Mouse (Mus musculus): ENCODE results near the gene Ppig.
"Not testable (repeated sequence)": the region's sequence is repeated elsewhere in the genome, so short reads cannot be mapped to it uniquely, and the experiment has no call there.

Ppig gene

DNA sequence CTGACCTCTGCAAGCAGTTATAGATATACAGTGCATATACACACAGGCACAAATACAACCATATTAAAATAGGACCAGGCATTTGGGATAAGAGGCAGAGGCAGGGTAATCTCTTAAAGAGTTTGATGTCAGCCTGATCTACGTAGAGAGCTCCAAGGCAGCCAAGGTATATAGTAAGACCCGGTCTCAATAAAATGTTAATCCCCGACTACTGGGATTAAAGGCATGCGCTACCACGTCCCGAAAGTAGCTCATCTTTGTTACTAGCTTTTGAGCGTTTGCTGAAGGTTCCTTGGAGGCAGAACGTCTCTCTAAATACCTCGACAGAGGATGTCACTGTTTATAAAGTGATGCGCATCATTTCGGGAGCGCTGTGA is at the start of gene Ppig:
Gene Ppig, plus strand, starts transcription at position 273 of the 377 bp plus-strand sequence.
- no peak for DNase-seq

DNA sequence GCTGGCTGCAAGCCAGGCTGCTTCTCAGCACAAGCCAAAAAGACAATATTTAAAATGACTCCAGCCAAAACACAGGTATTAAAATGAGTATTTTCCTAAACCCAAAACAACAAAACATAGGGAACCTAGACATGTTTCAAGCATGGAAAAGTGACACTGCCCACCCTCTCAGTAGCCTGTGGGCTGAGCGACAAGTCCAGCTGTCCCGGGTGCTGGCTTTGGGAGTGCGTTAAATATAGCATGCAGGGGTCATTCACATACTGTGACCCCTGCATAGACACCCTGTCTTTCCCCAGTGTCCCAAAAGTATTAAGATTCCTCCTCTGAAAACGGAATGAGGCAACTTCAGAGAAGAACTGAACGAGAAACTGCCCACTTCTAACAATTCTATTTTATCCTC is 48.6 kb upstream of the Ppig start:
- DNase-seq = no peak

DNA sequence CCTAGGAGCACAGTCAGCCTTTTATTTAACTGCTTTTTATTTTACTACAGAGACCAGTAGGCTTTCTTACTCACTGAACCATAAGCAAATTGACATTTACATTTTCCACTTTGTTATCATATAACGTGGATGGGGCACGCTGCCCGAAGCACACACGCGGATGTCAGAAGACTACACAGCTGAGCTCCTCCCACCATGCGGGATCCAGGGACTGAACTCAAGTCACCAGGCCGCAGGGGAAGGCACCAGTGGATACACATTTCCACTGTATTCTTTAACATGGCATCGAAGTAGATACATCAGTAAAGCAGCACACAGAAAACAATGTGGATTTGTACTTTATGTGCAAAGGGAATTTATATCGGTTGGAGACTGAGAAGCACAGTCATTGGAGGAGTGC is 47.1 kb upstream of the Ppig start:
- DNase-seq = no peak

DNA sequence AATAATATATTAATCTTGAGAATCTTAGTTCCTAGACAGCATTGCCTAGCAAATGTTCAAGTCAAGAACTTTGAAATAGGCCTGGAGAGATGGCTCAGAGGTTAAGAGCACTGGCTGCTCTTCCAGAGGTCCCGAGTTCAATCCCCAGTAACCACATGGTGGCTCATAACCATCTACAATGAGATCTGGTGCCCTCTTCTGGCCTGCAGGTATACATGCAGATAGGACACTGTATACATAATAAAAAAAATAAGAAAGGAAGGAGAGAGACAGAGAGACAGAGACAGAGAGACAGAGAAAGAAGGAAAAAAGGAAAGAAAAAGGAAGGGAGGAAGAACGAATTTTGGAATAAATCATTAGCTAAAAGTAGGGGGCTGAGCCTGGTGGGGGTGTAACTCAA is 45.6 kb upstream of the Ppig start:
- peak in 1 of 2 experiments; percentile 9 for DNase-seq

DNA sequence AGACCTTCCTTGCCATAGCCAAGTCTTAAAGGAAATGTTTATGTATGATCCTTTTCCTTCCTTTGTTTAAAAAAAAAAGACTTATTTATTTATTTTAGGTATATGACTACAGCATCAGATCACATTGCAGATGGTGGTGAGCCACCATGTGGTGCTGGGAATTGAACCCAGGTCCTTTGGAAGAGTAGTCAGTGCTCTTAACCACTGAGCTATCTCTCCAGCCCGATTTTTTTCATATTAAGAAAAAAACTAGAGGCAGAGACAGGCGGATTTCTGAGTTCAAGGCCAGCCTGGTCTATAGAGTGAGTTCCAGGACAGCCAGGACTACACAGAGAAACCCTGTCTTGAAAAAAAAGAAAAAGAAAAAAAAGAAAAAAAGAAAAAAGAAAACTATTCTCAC is 45.1 kb upstream of the Ppig start:
- not testable (repeated sequence) for DNase-seq

DNA sequence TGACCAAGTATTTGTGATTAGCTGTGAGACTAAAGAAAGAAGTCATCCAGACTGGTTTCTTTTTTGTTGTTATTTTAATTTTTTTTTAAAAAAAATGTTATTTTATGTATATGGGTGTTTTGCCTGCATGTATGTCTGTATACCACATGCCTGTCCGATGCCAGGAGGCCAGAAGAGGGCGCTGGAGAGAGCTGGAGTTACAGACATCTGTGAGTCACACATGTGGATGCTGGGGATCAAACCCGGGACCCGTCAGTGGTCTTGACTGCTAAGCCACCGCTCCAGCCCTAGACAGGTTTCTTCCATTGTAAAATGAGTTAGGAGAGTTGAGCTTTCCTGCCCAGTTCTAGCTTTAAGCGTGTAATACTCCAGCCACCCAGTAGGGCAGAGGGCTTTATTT is 42.4 kb upstream of the Ppig start:
- no peak for DNase-seq

DNA sequence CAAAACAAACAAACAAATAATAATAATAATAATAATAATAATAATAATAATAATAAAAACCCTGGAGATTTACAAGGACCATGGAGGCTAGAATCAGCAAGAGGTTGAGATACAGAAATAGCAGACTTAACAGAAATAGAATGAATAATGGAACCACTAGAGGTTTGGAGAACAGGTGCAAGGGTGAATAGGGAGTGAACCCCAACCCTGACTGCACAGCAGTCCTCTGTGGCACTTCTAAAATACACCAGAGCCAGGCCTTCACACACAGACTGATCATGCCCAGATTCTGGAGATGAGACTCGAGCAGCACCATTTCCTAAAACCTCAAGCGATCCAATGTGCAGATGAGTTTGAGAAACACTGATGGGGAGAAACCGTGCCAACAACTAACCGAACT is 40.4 kb upstream of the Ppig start:
- no peak for DNase-seq

DNA sequence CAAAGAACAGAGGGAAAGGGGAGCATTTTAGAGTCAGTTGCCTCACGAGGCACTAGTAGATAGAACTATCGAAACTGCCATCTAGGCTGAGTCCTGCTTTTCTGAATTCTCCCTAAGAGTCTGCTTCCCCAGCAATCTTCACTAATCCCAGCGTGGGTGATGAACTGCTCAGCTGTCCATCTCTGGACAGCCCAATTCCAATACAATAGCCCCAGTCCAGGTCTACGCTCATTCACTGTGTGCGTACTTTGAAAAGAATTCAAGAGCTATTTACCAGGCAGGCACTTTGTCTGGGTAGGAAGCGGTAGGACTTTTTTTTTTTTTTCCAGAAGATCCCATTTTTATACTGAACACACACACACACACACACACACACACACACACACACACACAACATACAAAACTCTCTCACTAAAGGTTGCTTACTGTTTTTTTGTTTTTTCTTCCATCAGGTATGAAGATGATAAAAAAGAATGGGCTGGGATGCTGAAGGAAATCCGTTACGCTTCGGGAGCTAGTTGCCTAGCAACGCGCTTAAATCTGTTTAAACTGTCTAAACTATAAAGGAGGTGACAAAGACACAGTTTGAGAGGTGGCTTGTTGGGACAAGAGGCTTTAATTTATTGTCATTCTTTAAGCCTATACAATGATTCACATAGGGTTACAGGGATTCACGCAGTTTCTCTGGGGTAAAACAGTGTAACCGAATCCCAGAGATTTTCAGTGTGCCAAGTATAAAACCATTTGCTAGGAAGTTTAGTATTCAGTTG is 39.1 kb upstream of the Ppig start:
- DNase-seq = no peak

DNA sequence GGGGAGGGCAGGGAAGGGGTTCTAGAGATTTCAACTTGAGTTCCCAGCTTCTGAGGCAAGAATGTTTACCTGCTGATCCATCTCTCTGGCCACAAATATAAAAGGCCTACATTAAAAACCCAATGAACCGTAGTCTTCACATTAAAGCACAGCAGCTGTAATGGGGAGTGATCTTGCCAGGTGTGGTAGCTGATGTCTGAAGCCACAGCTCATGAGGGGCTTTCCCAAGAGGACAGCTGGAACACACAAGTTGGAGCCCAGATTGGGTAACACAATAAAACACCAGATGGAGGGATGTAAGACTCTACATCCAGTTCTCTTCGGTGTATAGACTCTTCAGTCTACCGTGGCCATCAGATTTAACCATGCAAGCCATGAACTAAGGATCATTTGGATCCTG is 37.9 kb upstream of the Ppig start:
- no peak for DNase-seq

DNA sequence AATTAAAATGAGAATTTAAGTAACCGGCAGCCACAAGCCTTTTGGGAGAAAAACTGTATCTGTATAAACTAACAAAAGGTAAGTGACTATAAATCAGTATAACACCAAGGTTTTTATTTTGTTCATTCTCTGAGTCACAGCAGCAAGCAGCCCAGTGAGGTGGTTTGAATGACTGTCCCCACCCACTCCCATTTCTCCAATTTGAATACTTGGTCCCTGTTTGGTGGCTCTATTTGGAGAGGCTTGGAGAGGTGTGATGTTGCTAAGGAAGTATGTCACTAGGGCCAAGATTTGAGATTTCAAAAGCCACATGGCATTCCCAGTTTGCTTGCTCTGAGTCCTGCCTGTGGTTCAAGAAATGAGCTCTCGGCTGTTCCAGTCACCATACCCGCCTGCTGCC is 32.1 kb upstream of the Ppig start:
- no peak for DNase-seq

DNA sequence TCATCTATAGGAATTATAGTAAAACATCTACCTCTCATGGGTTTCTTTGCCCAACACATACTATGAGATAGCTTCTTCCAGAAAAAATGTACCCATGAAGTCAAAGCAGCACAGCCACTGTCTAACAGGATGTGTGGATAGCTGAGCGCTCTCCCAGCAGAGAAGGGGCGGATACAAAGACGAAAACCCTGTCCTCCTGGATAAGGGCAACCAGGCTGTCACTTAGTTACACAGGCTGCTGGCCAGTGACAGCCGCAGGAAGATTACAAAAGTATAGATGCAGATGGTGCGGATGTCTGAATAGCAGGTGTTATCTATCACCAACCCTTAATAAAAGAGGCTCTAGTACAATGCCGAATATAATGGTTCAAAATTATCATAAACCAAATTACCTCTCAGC is 31.5 kb upstream of the Ppig start:
- peak in 1 of 2 experiments; percentile 41 for DNase-seq

DNA sequence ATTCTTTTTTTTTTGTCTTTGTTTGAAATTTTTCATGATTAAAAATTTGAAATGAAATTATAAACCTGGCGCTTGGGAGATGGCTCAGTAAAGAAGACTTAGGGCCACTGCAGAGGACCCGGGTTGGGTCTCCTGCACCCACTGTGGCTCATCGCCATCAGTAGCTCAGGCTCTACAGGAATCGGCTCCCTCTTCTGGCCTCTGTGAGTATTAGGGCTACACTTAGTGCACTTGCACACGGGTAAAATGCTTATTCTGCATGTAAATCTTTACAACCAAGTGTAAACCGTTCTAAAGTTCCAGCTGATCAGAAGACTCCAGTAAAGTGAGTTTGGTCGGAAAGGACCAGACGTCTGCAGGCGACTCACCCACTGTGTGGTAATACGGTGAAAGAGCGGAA is 28.8 kb upstream of the Ppig start:
- no peak for DNase-seq

DNA sequence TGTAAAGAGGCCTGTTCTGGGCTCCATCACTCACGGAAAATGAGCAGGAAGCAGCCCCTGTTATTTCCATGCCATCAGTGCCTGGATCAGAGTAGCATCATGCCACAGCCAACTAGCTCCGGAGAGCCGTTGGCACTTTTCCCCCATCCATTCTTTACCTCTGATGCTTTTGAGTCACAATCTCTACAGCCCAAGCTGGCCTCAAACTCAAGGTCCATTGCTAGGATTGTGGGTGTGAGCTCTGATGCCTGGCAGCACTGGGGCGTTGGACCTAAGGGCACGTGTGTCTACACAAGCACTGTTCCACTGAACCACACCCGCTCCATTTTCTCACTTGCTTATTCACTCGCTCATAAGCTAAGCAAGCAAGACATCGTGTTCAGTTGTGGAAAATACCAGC is 21.9 kb upstream of the Ppig start:
- no peak for DNase-seq

DNA sequence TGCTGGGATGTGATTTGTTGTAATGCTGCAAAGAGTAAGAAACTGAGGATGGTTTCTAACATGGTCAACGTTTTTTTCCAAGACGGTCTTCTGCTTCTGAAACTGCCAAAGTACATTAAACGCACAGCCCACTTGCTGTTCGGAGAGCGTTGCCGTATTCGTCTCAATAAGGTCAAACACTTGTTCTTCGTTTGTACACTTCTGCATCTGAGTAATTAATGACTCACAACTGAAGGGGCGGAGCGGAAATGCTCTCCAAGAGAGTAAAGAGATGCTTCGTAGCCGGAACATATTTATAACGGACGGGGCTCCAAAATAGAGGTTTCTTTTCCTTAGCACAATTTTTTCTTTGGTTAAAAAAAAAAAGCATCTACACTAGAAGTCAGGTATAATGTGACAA is 10.2 kb upstream of the Ppig start:
- no peak for DNase-seq

DNA sequence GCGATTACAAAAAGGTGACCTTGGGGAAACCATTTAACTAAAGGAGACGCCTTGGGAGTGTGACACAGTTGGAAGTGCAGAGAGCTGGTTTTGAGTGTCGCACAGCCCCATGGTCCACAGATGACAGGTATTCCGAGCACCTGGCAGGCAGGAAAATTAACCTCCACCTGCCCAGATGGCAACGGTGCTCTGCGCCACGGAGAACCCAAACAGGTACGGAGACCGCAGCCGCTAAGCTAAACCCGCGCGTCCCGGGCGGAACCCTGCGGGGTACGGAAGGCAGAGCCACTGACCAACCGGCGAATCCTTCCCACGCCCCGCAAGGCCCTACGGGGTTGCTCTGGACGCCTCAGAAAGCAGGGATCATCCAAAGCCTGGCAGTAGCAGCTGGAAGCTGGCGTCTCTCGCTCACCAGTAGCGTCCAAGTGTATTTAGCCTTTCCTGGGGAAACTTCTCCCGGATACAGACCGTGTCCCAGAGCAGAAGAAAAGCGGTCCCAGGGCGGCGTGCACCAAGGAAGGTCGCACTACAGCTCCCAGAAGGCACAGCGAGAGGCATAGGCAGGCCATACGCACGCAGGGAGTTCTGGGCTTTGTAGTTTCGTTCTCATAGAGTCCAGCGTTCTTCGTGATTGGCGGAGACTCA is 9.2 kb upstream of the Ppig start, which contains the start of gene Fastkd1:
Gene Fastkd1, minus strand, starts transcription at position 536 of the 645 bp plus-strand sequence.
- DNase-seq = peak; percentile 87 to 89

DNA sequence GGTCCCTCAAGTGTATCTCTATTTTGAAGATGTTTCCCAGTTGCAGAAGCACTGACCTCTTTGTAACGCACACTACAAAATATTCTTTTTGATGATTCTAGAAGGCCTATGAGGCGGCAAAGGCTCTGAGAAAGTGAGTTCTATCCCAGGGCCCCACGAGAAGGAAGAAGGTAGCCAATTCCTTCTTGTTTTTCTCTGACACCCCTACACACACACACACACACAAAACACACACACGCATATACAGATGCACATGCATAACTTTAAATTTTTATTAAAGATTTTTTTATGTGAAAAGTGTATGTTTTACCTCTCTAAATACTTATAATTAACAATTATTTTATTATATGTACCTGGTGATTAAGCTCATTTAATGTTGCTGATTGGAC is 8.7 kb upstream of the Ppig start:
- DNase-seq = no peak

DNA sequence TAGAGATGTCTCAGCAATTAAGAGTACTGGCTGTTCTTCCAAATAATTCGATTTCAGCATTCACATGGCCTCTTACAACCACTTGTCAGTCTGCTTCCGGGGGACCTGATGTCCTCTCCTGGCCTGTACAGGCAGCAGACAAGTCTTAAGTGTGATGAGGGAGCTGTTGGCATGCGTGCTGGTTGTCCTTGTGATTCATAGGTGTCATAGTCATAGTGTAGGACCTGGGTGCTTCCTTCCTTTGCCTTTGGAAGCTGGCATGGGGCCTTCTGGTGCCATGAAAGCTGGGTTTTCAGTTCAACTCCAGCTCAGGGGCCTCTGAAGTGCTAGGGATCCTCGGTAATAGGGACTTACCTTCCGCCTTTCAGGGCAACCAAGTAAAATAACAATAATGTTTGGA is 8.2 kb upstream of the Ppig start:
- no peak for DNase-seq

DNA sequence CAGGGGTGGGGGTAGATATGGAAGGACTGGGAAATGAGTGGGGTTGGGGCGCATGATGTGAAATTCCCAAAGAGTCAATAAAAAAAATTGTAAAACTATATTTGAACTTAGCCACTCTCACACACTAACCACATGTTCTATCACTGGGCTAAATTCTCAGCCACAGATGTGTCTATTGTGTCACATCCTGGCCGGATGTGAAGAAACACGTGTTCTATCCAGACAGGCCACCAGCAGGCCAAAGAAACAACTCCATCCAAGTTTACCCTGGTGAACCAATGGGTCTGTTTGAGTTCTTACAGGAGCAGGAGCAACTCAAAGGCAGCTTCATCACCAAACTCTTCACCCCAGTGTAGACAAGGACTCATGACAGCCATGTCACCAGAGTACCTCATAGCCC is 5.9 kb upstream of the Ppig start:
- no peak for DNase-seq

DNA sequence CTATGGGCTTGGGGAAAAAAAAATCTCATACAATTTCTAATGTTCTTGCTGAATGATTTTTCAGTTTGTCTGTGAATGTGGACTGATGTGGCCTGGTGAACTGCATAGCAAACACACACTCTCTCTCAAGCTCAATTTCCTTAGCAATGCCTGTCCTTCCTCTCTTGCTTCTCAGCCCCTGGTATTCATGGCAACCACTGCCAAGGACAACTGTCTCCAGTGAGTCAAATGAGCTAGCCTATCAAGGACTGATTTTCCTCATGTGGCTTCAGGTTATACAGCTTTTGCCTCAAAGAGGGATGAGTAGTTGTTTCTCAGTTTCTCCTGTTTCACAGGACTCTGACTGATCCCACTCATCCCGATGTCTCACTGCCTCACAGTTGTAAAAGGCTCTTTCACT is 3.2 kb upstream of the Ppig start:
- no peak for DNase-seq

DNA sequence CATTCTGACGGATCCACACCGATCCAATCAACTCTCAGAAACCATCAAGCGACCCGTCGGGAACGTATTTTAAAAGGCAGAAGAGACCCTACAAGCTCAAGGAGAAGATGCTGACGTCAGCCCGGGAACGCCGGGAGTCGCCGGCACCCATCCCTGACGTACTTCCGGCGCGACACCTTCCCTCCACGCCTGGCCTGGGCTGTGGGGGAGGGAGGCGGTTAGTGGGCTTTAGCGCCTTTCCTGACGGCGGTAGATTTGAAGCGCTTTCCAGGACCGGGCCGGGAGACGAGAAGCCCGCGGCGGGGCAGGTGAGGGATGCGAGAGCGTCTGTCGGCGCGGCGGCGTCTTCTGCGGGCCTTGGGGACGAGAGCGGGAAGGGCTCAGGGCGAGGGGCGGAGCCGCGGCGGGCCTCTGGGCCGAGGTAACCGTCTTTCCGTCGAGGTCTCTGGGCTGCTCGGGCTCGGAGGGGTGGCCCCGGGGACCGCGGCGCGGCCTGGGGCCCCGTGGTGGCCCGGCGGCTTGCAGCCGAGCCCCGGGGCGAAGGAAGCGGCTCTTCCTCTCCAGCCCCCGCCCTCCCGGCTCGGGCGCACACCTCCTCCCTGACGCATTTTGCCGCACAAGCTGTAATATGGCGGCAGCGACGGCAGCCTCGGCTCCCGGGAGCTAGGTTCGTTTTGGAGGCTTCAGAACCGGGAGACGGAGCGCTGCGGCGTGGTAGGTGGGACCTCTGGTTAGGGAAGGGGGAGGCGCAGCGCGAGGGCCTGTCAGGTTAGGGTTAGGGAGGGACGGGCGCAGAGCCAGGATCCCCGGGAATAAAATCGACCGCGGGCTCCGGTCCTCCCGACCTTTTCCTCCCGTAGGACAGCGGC is 539 bp downstream of the Ppig start:
- DNase-seq = peak; percentile 93 to 94

DNA sequence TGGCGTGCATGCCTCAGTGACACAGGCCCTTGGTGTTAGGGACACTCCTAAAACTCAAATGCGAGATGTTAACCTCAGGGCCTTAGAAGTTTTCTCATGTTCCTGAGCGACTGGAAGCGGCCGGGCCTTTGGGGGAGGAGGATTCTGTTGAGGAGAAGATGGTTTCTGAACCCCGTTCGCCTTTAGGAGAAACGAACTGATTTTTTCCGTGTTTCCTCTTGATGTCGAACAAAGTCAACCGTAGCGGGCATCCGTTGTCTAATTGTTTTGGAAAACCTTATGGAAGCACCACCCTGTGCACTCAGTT is 1.1 kb downstream of the Ppig start:
- DNase-seq = no peak

DNA sequence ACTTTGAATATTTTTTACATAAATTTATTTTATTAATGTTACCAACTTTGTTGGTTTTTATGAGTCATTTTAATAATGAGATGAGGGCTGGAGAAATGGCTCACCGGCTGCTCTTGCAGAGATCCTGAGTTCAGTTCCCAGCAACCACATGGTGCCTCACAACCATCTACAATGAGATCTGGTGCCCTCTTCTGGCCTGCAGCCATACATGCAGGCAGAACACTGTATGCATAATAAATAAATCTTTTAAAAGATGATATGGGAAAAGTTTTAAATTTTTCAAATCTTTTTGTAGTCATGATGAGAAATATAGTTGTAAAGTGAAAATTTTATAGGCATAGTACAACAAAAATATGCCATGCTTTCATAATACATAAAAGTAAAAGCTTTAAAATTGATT is 22.7 kb downstream of the Ppig start:
- DNase-seq = no peak

DNA sequence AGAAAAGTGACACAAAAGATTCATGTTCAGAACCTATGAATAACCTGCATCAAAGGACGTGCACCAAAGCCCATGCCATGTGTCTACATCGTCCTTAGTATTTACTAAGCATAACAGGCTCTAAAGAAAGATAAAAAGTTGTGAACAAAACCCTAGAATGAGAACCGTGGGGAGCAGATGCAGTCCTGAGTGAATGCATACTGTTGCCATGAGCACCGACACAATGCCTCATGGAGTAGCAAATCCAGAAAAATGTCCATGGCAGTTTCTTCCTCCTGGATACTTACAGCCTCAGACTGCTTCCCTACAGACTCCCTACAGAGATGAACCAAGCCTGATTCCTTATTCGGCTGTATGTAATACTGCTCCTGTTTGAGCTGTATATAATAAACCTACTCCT is 38.6 kb downstream of the Ppig start:
- no peak for DNase-seq

DNA sequence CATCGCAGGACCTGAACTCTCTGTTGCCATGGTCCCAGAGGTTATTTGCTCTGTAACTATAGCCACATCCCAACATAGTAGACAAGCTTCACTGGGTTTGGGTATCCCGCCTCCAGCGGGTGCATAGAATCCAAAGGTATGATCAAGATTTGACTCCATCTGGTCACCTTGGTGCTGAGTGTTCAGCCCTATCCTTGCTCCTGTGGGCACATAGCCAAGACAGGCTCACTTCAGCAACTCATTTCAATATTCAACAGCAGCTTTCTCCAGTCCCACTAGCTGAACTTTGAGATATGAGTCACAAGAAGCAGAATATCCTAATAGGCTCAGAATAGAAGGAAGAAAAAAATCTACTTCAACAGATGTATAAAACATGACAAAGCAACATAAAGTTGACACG is 41.0 kb downstream of the Ppig start:
- no peak for DNase-seq
